Mouse (Mus musculus): ENCODE data around the gene Prepl.

Gene Prepl

GRCm38 (mm10) chr17:85018794-85019193, 71.2 kb downstream of the Prepl start:
- DNase-seq = no peak

- DNase-seq = no peak
Measured at GRCm38 (mm10) chr17:85018344-85018743, 71.7 kb downstream of the Prepl start.

GRCm38 (mm10) chr17:85014632-85015031, 75.4 kb downstream of the Prepl start:
- DNase-seq = no peak

- no peak for DNase-seq
Measured at GRCm38 (mm10) chr17:85013485-85013884, 76.6 kb downstream of the Prepl start.

Measured in kidney, adult 18-20 months (tissue).